Mouse (Mus musculus) embryonic fibroblast, embryonic 13.5 days (primary cell): ENCODE results near the gene Pltp.

Experiments
- CTCF ChIP-seq: IDR thresholded peaks from 2 replicates; pipeline ENCODE4 v1.5.1; 2011; ENCODE audit warnings: mild to moderate bottlenecking, control low read depth, low read length, moderate library complexity, borderline replicate concordance; ENCODE audit not compliant: insufficient read depth
- POLR2A ChIP-seq: IDR thresholded peaks from 2 replicates; pipeline ENCODE4 v1.6.1; 2011; ENCODE audit warnings: low read depth, mild to moderate bottlenecking, control low read depth, low read length, moderate library complexity

GRCm38 (mm10) chr2:164903496-164903895 lies 46.0 kb upstream of the Pltp start:
- no peak for TF ChIP-seq CTCF
- no peak for TF ChIP-seq POLR2A
